Mouse (Mus musculus) megakaryocyte progenitor cell, adult 5-6 weeks (primary cell): ENCODE measurements at regions not wholly inside any gene's neighbourhood (a gene's known extent, or its start where the extent isn't known, plus 50 kb on each side); places are given as distances from the start of the nearest gene placed in this dataset.

Source experiments
- ATAC-seq: replicated peaks from 2 replicates; pipeline ENCODE4 v1.8.0; 2016; ENCODE audit warnings: mild to moderate bottlenecking, moderate TSS enrichment, inconsistent platforms; ENCODE audit not compliant: poor library complexity

GRCm38 (mm10) chr3:143823395-143823777 lies 381.6 kb downstream of the Lmo4 start:
- no peak for ATAC-seq

- ATAC-seq: no peak
Measured at GRCm38 (mm10) chr3:143822564-143823394, 382.2 kb downstream of the Lmo4 start.

- ATAC-seq: no peak
Measured at GRCm38 (mm10) chr3:143807544-143807943, 397.5 kb downstream of the Lmo4 start.

- no peak for ATAC-seq
Measured at GRCm38 (mm10) chr3:143806940-143807339, 398.1 kb downstream of the Lmo4 start.

- no peak for ATAC-seq
Measured at GRCm38 (mm10) chr3:143797850-143798249, 407.2 kb downstream of the Lmo4 start.

DNA sequence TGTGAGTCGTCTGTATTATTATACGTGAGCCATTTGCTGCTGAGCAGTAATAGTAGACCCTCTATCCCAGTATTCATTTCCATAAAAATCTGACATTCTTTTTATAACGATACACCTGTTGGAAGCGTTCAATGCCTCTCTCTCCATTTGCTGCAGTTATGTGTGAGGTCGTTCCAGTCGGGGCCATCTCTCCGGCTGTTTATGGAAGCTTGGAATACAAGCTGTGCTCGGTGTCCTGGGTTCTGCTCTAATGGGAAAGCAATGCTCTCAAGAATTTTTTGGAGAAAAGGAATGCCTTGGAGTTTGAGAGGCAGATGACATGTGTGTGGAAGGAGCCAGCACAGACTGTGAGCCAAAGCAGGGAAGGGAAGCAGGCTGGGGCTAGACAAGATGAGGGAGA lies 414.1 kb downstream of the Lmo4 start:
- no peak for ATAC-seq

GRCm38 (mm10) chr3:143789932-143790570 lies 415.0 kb downstream of the Lmo4 start:
- ATAC-seq: no peak

DNA sequence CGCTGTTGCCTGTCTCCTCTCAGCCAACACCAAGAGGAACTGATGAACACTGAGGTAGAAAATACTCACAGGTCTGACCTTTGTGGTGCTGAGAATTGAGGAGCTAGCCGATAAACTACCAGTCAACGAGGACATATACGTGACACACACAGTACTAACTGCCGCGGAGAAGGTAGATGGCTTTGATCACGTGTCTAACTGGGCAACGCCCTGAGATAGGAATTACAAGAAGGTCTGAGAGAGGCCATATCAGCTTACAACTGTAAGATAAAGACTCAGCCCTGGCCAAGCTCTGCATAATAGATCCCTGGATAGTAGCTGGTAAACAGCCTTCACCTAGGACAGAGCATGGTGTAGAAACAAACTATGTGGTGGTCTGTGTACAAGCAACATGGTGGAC lies 418.1 kb downstream of the Lmo4 start:
- ATAC-seq: no peak

DNA sequence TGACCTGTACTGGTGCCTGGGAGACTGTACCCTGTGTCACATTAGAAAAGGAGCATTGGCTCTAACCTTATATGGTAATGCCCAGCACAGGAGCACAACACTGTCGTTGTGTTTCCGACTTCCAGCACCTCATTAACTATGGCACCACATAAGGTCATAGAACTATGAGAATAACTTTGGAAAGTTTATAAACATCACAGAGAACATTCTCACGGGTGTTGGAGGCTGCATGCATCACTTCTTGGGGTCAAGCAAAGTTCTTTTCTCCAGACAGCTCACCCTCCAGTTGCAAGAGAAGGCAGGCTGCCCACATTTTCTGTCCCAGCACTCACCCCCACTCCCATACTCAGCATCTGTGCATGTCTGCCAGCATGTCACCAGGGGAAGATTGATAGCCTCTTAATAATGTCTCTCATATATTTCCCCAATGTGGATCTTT lies 420.6 kb downstream of the Lmo4 start:
- ATAC-seq: no peak

- ATAC-seq: no peak
Measured at GRCm38 (mm10) chr3:143778161-143778560, 426.9 kb downstream of the Lmo4 start.

DNA sequence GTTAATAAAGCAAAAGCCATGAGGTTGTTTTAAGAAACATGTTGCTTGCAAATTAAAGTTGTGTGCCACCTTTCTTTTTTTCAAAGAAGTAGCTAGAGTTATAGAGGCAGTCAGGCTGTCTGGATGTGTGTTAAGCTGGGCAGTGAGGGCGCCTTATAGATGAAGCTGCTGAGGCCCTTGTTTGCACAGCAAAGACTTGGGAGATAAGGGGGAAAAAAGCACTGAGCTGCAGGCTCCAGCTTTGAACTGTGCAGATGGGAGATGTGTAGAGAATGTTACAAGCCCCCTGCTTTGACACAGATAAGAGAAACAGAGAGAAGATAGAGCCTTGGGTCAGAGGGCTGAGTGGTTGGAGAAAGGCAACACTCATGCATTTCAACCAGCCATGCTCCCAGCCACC lies 445.7 kb downstream of the Lmo4 start:
- ATAC-seq: no peak

- ATAC-seq: no peak
Measured at GRCm38 (mm10) chr3:143753197-143753596, 451.8 kb downstream of the Lmo4 start.

GRCm38 (mm10) chr3:143752660-143753059 lies 452.4 kb downstream of the Lmo4 start:
- no peak for ATAC-seq

DNA sequence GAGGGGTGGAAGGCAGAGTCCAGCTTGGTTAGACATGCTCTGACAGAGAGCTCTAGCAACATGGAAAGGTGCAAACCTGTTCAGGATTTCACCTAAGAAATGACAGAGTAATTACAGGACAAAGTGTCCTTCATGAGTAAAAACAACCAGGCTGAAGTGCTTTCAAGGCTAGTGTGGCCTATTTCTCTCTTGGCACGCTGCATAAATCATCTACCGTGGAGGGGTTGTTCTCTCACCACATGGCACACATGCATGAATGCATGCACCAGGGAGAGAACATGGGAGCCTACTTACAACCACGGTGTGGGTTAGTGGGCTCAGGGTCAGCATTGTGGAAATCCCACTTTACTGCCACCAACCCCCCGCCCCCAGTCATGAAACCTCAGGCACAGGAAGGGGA lies 454.9 kb downstream of the Lmo4 start:
- no peak for ATAC-seq

GRCm38 (mm10) chr3:143743649-143744048 lies 461.4 kb downstream of the Lmo4 start:
- ATAC-seq: no peak

GRCm38 (mm10) chr3:143742786-143743571 lies 462.0 kb downstream of the Lmo4 start:
- no peak for ATAC-seq

DNA sequence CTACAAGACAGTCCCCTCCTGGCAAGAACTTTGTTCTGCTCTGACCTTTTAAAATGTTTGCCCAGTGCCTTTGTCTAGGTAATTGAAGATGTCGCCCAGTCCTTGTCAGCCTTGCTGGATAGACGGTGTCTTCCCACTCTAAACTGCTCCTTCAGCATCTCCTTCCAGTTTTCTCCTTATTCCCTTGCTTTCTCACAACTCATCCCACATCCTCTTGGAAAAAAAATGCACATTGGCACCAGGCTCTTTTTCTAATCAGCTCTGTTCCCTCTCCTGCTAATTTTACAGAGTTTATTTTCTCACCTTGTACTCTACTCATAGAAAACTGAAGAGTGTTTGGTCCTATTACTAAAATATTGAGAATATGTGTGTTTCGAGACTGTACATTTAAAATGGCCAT lies 466.3 kb downstream of the Lmo4 start:
- ATAC-seq: no peak

- ATAC-seq: no peak
Measured at GRCm38 (mm10) chr3:143737844-143738243, 467.2 kb downstream of the Lmo4 start.

GRCm38 (mm10) chr3:143736651-143737398 lies 468.2 kb downstream of the Lmo4 start:
- ATAC-seq: peak; percentile 61

DNA sequence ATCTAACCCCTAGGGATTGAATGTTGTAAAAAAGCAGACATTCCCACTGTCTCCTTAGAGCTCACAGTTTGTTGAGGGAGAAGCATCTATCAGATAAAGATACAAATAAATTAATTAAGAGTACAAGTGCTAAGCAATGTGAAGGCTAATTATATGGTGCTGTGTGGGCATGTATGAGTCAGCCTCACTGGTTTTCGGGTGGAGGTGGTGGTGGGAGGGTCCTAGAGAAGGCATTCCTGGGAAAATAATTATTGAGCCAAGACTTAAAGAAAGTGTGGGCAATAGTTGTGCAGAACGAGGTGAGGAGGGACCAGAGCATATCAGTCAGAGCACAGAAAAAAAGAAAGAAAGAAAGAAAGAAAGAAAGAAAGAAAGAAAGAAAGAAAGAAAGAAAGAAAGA lies 470.2 kb downstream of the Lmo4 start:
- no peak for ATAC-seq
